Mouse (Mus musculus): Measurements from ENCODE around the gene Mapk14. TPM values are rescaled to one million over a fixed set of nuclear protein-coding genes. Genes with fewer than 3 reads are reported as not detected.
A peak's percentile ranks its signal among the peaks of the same experiment; 100 is the strongest.

Mapk14 gene
- 39.2 and 43.9 TPM in 2 replicates for polyA plus RNA-seq (2016; fragmentation: Nextera tagmentation; extraction: Ambion mirVana)

- Histone ChIP-seq H3K4me1 (replicated peaks) (peaks cover 36% of the 10 kb centered on the region), H3K9me3 (no peaks in the 10 kb centered on the region), H3K27me3 (ENCODE audit: insufficient read depth, poor library complexity, severe bottlenecking) (peaks cover 23% of the 10 kb centered on the region), H3K4me3 (peak within 1 kb of the TSS; percentile 98), H3K27ac (peak within 1 kb of the TSS; percentile 94), H3K36me3 (no peaks in the 10 kb centered on the region)
- DNase-seq (ENCODE audit: low spot score), result peak; percentile 100
- under 1% methylated on average over 86 of the region's 86 CpGs for WGBS
These were observed at the start of gene Mapk14 for GRCm38 (mm10) chr17:28690776-28691686. TSS of gene Mapk14 (plus strand) at chr17:28691329.

- Histone ChIP-seq H3K27ac (no peak overlapping the region), H3K4me3 (no peak overlapping the region), H3K27me3 (ENCODE audit: insufficient read depth, poor library complexity, severe bottlenecking) (no peaks in the 10 kb centered on the region), H3K9me3 (no peaks in the 10 kb centered on the region), H3K4me1 (replicated peaks) (no peaks in the 10 kb centered on the region), H3K36me3 (no peaks in the 10 kb centered on the region)
- WGBS, result 29% methylated on average over 3 of the region's 3 CpGs
- no peak for DNase-seq (ENCODE audit: low spot score)
These were observed 47.4 kb upstream of the Mapk14 start for GRCm38 (mm10) chr17:28643697-28644096.

GRCm38 (mm10) chr17:28644112-28644511 lies 47.0 kb upstream of the Mapk14 start:
- Histone ChIP-seq H3K4me1 (replicated peaks) (no peaks in the 10 kb centered on the region), H3K27ac (no peak overlapping the region), H3K9me3 (no peaks in the 10 kb centered on the region), H3K4me3 (no peak overlapping the region), H3K27me3 (ENCODE audit: insufficient read depth, poor library complexity, severe bottlenecking) (no peaks in the 10 kb centered on the region), H3K36me3 (no peaks in the 10 kb centered on the region)
- DNase-seq (ENCODE audit: low spot score), result no peak
- WGBS, result 55% methylated on average over 4 of the region's 4 CpGs

- no peak overlapping the region for H3K27ac ChIP-seq
- H3K4me3 ChIP-seq, result no peak overlapping the region
- H3K4me1 ChIP-seq (replicated peaks), result no peaks in the 10 kb centered on the region
- no peaks in the 10 kb centered on the region for H3K36me3 ChIP-seq
- no peaks in the 10 kb centered on the region for H3K9me3 ChIP-seq
- 79% methylated on average over 3 of the region's 3 CpGs for WGBS
- DNase-seq (ENCODE audit: low spot score), result no peak
- no peaks in the 10 kb centered on the region for H3K27me3 ChIP-seq (ENCODE audit: insufficient read depth, poor library complexity, severe bottlenecking)
These were observed 44.9 kb upstream of the Mapk14 start for GRCm38 (mm10) chr17:28646221-28646620.

GRCm38 (mm10) chr17:28648607-28649370 lies 42.3 kb upstream of the Mapk14 start:
- Histone ChIP-seq H3K27ac (no peak overlapping the region), H3K27me3 (ENCODE audit: insufficient read depth, poor library complexity, severe bottlenecking) (no peaks in the 10 kb centered on the region), H3K4me3 (no peak overlapping the region), H3K4me1 (replicated peaks) (no peaks in the 10 kb centered on the region), H3K9me3 (no peaks in the 10 kb centered on the region), H3K36me3 (no peaks in the 10 kb centered on the region)
- WGBS, result 56% methylated on average over 6 of the region's 6 CpGs
- peak; percentile 21 for DNase-seq (ENCODE audit: low spot score)

GRCm38 (mm10) chr17:28650268-28650667 lies 40.9 kb upstream of the Mapk14 start:
- Histone ChIP-seq H3K36me3 (no peaks in the 10 kb centered on the region), H3K4me1 (replicated peaks) (no peaks in the 10 kb centered on the region), H3K9me3 (no peaks in the 10 kb centered on the region), H3K4me3 (no peak overlapping the region), H3K27me3 (ENCODE audit: insufficient read depth, poor library complexity, severe bottlenecking) (no peaks in the 10 kb centered on the region), H3K27ac (no peak overlapping the region)
- no peak for DNase-seq (ENCODE audit: low spot score)
- WGBS, result 74% methylated on average over 3 of the region's 3 CpGs

- H3K9me3 ChIP-seq, result no peaks in the 10 kb centered on the region
- WGBS, result 71% methylated on average over 4 of the region's 4 CpGs
- H3K27ac ChIP-seq, result no peak overlapping the region
- no peak overlapping the region for H3K4me3 ChIP-seq
- no peaks in the 10 kb centered on the region for H3K36me3 ChIP-seq
- no peaks in the 10 kb centered on the region for H3K27me3 ChIP-seq (ENCODE audit: insufficient read depth, poor library complexity, severe bottlenecking)
- H3K4me1 ChIP-seq (replicated peaks), result no peaks in the 10 kb centered on the region
- no peak for DNase-seq (ENCODE audit: low spot score)
These were observed 33.2 kb upstream of the Mapk14 start for GRCm38 (mm10) chr17:28657936-28658335.

- H3K9me3 ChIP-seq, result no peaks in the 10 kb centered on the region
- no peak for DNase-seq (ENCODE audit: low spot score)
- H3K27me3 ChIP-seq (ENCODE audit: insufficient read depth, poor library complexity, severe bottlenecking), result no peaks in the 10 kb centered on the region
These were observed 31.6 kb upstream of the Mapk14 start for GRCm38 (mm10) chr17:28659564-28659963.

GRCm38 (mm10) chr17:28682311-28683084 lies 8.6 kb upstream of the Mapk14 start:
- Histone ChIP-seq H3K27ac (no peak overlapping the region), H3K36me3 (no peaks in the 10 kb centered on the region), H3K4me1 (replicated peaks) (no peaks in the 10 kb centered on the region), H3K4me3 (no peak overlapping the region), H3K27me3 (ENCODE audit: insufficient read depth, poor library complexity, severe bottlenecking) (no peaks in the 10 kb centered on the region), H3K9me3 (no peaks in the 10 kb centered on the region)
- no peak for DNase-seq (ENCODE audit: low spot score)
- WGBS, result 81% methylated on average over 13 of the region's 13 CpGs

More at GRCm38 (mm10) chr17:28659564-28659963, 31.6 kb upstream of the Mapk14 start:
- H3K4me3 ChIP-seq, result no peak overlapping the region
- H3K36me3 ChIP-seq, result no peaks in the 10 kb centered on the region
- WGBS, result 76% methylated on average over 6 of the region's 6 CpGs
- no peaks in the 10 kb centered on the region for H3K4me1 ChIP-seq (replicated peaks)
- no peak overlapping the region for H3K27ac ChIP-seq

- peaks cover 6% of the 10 kb centered on the region for H3K27me3 ChIP-seq (ENCODE audit: insufficient read depth, poor library complexity, severe bottlenecking)
- H3K36me3 ChIP-seq, result no peaks in the 10 kb centered on the region
- no peaks in the 10 kb centered on the region for H3K9me3 ChIP-seq
- no peak overlapping the region for H3K4me3 ChIP-seq
- no peaks in the 10 kb centered on the region for H3K4me1 ChIP-seq (replicated peaks)
- WGBS, result 69% methylated on average over 1 of the region's 1 CpGs
- no peak overlapping the region for H3K27ac ChIP-seq
- DNase-seq (ENCODE audit: low spot score), result no peak
These were observed 7.5 kb upstream of the Mapk14 start for GRCm38 (mm10) chr17:28683601-28684000.

- 85% methylated on average over 19 of the region's 19 CpGs for WGBS
- H3K4me3 ChIP-seq, result no peak overlapping the region
- peaks cover 16% of the 10 kb centered on the region for H3K27me3 ChIP-seq (ENCODE audit: insufficient read depth, poor library complexity, severe bottlenecking)
- H3K36me3 ChIP-seq, result no peaks in the 10 kb centered on the region
- no peak overlapping the region for H3K27ac ChIP-seq
- H3K9me3 ChIP-seq, result no peaks in the 10 kb centered on the region
- H3K4me1 ChIP-seq (replicated peaks), result peaks cover 6% of the 10 kb centered on the region
- no peak for DNase-seq (ENCODE audit: low spot score)
These were observed 6.5 kb upstream of the Mapk14 start for GRCm38 (mm10) chr17:28684631-28685030.

- H3K36me3 ChIP-seq, result no peaks in the 10 kb centered on the region
- 51% methylated on average over 4 of the region's 4 CpGs for WGBS
These were observed 3.8 kb upstream of the Mapk14 start for GRCm38 (mm10) chr17:28687354-28687753.

More at GRCm38 (mm10) chr17:28687354-28687753, 3.8 kb upstream of the Mapk14 start:
- no peak for DNase-seq (ENCODE audit: low spot score)
- H3K27me3 ChIP-seq (ENCODE audit: insufficient read depth, poor library complexity, severe bottlenecking), result peaks cover 23% of the 10 kb centered on the region
- H3K9me3 ChIP-seq, result no peaks in the 10 kb centered on the region
- peaks cover 17% of the 10 kb centered on the region for H3K4me1 ChIP-seq (replicated peaks)
- no peak overlapping the region for H3K27ac ChIP-seq
- no peak overlapping the region for H3K4me3 ChIP-seq

All from hindbrain, embryonic 10.5 days (tissue).